Mouse (Mus musculus) frontal cortex, postnatal 36 days (tissue): ENCODE results near the gene Nbl1.

Experiments used
- DNase-seq, 2 experiments: peaks; one replicate each; pipeline ENCODE4 v3.0.0; 2022; ENCODE audit warnings: low spot score in 2 of 2

Nbl1 gene

GRCm38 (mm10) chr4:139092356-139093195, at the start of gene Nbl1:
Nbl1 (minus strand) TSS chr4:139092993.
- no peak for DNase-seq

DNA sequence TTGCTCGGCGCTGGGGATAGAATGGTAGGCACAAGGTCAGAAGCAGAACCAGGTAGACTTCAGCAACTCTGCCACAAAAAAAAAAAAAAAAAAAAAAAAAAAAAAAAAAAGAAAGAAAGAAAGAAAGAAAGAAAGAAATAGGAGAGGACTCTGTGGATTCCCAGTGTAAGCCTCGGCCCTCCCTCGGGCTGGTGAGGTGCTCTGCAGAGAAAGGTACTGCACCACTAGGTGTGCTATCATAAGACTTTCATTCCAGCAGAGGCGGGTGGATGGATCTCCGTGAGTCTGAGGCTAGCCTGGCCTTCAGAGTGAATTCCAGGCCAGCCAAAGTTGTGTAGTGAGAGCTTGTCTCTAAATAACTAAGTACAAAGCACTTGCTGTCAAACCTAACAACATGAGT, 49.0 kb upstream of the Nbl1 start:
- no peak for DNase-seq

DNA sequence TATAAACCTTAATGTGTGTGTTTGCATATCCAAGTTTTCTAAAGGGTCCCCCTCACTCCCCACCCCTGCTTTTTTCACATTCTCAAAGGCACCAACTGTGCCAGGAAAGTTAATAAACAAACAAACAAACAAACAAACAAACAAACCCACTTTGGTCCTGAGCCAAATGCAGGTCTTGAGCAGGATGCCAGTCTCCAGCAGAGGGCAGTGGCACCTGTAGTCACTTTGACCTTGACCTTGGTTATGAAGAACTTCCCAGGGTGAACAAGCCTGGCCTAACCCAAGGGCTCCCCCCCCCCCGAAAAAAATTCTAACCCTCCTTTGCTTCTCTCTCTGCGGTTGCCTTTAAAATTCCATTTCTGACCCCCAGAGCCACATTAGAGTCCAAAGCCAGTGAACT, 47.5 kb upstream of the Nbl1 start:
- no peak for DNase-seq

GRCm38 (mm10) chr4:139136011-139136410, 43.2 kb upstream of the Nbl1 start:
- no peak for DNase-seq

DNA sequence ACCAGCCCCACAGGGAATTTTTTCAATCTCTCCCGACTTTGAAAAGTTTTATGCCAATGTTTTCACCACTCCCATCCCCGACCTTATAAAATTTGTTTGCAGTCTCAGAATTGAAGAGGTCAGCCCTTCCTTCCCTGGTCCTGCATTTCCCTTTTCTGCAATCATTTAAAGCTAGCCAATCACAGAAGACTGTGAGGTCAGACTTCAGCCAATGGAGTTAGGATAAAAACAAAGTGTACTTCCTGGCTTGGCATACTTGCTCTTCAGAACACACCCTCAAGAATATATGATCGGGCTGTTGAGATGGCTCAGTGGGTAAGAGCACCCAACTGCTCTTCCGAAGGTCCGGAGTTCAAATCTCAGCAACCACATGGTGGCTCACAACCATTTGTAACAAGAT, 40.3 kb upstream of the Nbl1 start:
- no peak for DNase-seq

DNA sequence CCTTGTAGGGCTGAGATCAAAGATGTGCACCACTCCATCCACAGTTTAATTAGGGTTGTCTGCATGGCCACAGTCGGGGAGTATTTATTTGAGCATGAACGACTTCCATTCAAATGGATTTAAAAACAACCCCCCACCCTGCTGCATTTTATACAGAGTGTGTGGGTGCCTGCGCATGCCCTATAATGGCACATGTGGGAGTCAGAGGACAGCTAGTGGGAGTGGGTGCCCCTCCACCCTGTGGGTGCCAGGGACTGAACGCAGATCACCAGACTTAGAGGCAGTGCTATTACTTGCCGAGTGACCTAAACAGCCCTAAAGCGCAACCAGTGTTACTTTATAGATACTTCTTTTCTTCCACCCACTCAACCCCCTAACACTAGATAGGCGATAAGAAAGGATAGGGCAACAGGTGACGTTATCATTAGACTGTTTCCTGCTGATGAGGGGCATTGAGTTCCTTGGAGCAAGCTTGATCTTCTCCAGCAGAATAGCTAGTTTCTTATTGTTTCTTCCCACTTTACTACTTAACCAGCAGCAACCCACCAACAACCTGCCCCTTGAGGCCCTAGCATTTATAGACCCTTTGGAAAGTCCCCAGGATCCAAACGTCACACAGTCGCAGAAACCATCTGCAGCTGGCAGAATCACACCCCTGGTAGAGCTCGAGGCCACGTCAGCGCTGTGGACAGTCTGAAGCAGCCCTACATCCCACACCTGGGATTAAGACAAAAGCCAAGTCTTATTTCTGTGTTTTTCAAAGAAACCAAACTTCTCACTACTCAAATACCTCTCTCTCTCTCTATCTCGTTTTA, 39.3 kb upstream of the Nbl1 start:
- DNase-seq, result peak in 1 of 2 experiments; percentile 16

- peak; percentile 95 to 99 for DNase-seq
Observed at GRCm38 (mm10) chr4:139130701-139131549, 38.1 kb upstream of the Nbl1 start, which contains the start of gene Minos1. Minos1 (minus strand) TSS chr4:139131113.

DNA sequence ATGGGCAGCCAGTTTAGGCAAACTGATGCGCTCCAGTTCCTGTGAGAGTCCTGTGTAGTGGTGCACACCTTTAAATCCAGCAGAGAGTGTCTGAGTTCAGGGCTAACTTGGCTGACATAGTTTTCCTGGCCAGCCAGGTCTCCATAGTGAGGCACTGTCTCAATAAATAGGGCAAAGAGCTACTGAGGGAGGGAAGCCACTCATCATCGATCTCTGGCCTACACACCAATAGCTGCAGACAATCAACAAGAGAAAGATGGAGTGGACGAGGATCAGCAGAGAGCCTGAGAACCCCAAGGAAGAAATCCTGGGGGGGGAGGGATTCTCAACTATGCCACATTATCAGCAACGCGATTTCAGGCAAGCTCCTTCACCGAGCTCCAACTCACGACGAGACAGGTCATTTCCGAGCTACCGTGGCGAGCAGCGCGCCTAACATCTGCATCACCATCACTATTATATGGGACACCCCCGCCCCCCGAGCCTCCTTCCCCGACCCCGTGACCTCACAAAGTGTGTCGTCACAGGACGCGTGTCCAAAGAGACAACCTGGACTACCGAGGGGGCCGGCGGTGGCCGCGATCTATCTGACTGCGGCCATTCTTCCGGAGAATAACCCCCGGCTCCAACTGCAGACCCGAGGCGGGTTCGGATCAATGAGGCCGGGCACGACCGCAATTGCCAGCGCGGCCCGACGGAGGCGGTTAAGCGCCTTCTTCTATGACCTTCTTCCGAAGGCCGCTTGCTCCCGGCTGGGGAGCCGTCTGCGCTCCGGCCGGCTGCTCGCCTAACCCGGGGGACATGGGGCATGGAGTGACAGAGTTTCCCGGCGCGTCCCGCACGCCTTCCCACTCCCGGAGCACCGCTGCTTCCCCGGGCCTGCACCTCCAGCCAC, 37.3 kb upstream of the Nbl1 start:
- DNase-seq, result peak; percentile 15 to 21

DNA sequence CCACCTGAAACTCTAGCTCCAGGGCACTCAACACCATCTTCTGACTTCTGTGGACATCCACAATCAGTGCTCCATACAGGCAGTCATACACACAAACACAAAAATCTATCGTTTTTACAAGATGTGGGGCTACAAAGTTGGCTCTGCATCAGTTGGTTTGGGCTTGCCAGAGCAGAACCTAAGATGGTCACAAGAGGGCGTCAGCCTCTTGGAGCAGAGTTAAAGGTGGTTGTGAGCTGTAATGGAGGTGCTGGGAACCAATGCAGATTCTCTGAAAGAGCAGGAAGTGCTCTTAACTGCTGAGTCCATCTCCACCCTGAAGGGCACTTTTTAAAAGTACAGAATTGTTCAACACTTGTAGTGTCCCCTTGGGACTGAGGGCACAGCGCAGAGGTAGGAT, 33.7 kb upstream of the Nbl1 start:
- no peak for DNase-seq

DNA sequence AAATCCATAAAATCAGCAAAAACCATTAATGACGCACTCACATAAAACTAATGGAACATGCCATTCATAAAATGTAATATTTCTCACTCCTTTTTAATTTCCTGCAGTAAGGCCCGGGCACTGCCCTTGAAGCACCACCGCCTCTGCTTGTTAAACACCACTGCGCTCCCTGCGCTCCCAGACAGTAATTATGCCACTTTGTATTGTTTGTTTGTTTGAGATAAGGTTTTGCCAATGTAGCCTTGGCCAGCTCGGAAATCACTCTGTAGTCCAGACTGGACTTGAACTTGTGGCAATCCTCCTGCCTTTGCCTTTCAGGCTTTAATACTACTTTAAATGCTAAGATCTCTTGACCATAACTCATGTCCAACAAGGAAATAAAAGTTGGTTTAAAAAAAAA, 32.1 kb upstream of the Nbl1 start:
- no peak for DNase-seq

- no peak for DNase-seq
Observed at GRCm38 (mm10) chr4:139122557-139122956, 29.8 kb upstream of the Nbl1 start.

DNA sequence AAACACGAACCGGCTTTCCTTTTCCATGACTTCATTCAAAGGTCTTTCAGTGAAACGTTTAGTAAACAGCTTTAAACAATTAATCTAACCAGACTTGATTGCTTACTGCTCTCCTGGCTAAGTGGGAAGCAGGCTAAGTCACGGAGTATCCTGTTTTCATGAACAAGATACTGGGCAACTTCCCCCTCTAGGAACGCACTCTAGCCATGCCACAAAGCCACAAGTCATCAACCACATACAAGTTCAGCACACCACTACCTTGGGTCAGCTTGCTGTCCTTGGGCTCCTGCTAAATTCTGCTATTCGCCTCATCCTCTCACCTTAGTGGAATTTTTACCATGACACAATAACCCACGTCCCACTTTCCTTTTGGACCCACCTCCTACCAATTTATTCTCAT, 28.2 kb upstream of the Nbl1 start:
- no peak for DNase-seq

GRCm38 (mm10) chr4:139120281-139120814, 27.6 kb upstream of the Nbl1 start:
- DNase-seq, result no peak

- no peak for DNase-seq
Observed at GRCm38 (mm10) chr4:139116356-139117063, 23.7 kb upstream of the Nbl1 start.

- no peak for DNase-seq
Observed at GRCm38 (mm10) chr4:139115721-139116120, 22.9 kb upstream of the Nbl1 start.

DNA sequence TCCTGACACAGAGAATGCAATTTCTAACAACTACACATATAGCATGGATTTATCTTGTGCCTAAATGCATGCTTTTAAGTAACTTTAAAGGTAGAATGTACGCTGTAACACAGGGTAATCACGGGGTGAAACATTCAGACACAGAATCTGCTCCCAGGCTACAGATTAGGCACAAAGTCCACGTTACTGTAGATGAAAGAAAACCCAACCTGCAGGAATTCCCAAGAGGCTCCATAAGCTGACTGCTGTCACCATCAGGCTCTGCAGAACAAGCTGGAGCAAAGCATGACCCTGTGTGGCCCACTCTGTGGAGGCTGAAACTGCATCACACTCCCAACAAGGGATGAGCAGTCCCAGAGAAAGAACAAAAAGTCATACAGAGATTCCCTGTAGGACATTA, 19.7 kb upstream of the Nbl1 start:
- DNase-seq, result no peak

GRCm38 (mm10) chr4:139111421-139111820, 18.6 kb upstream of the Nbl1 start:
- no peak for DNase-seq

- no peak for DNase-seq
Observed at GRCm38 (mm10) chr4:139110858-139111257, 18.1 kb upstream of the Nbl1 start.

DNA sequence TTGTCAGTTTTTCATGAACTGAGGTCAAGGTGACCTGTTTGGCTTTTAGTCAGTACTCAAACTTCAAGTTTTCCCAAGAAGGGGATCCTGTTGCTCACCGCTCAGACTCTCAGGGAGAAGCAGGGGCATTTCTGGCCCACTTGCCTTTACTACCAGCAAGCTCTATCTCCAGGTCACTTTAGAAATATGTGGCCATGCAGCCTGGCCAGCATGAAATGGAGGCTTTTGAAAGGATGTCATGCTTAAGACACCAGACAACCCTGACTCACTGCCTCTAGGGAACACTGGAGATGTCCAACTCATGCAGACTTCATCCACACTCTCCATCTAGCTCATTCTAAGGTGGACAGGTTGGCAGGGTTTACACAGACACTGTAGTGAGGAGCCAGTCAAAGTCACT, 12.7 kb upstream of the Nbl1 start:
- DNase-seq, result no peak

GRCm38 (mm10) chr4:139101546-139101945, 8.8 kb upstream of the Nbl1 start:
- no peak for DNase-seq
